Mouse (Mus musculus) neural tube, embryonic 15.5 days (tissue): ENCODE results near the gene AC170998.1. TPM values are rescaled to one million over a fixed set of nuclear protein-coding genes. Genes with fewer than 3 reads are reported as not detected.

Source experiments
- ATAC-seq: fragments of 200-750 bp; cut with Nextera tagmentation; 2 replicates; pipeline ENCODE4 v1.8.0; 2017; ENCODE audit warnings: mild to moderate bottlenecking, moderate TSS enrichment, moderate library complexity; ENCODE audit not compliant: low FRiP score
- H3K27ac ChIP-seq: fragments of 300-500 bp; sonication (generic); replicated peaks from 2 replicates; pipeline ENCODE4 v1.5.1; 2015; ENCODE audit warnings: mild to moderate bottlenecking, inconsistent platforms
- H3K27me3 ChIP-seq: fragments of 300-500 bp; sonication (generic); replicated peaks from 2 replicates; pipeline ENCODE4 v1.6.1; 2015; ENCODE audit warnings: inconsistent platforms
- H3K36me3 ChIP-seq: fragments of 300-500 bp; sonication (generic); 2 replicates; pipeline ENCODE4 v1.6.1; 2015; ENCODE audit warnings: inconsistent platforms
- H3K4me1 ChIP-seq: fragments of 300-500 bp; sonication (generic); 2 replicates; pipeline ENCODE4 v1.6.1; 2015; ENCODE audit warnings: inconsistent platforms
- H3K4me2 ChIP-seq: fragments of 300-500 bp; sonication (generic); 2 replicates; pipeline ENCODE4 v1.6.1; 2015; ENCODE audit warnings: inconsistent platforms, mild to moderate bottlenecking, moderate library complexity
- H3K4me3 ChIP-seq: fragments of 300-500 bp; sonication (generic); replicated peaks from 2 replicates; pipeline ENCODE4 v1.5.1; 2015; ENCODE audit warnings: mild to moderate bottlenecking, inconsistent platforms
- H3K9ac ChIP-seq: fragments of 300-500 bp; sonication (generic); replicated peaks from 2 replicates; pipeline ENCODE4 v1.6.1; 2015; ENCODE audit warnings: mild to moderate bottlenecking, inconsistent platforms
- H3K9me3 ChIP-seq: fragments of 300-500 bp; sonication (generic); replicated peaks from 2 replicates; pipeline ENCODE4 v1.6.1; 2016; ENCODE audit warnings: inconsistent platforms
- WGBS: fragments of 180-500 bp; shearing (Covaris S2); methylation state at CpG from one replicate; pipeline ENCODE4 v1.1.7; 2015; ENCODE audit warnings: mixed read lengths; 5-methylcytosine and 5-hydroxymethylcytosine counted together
- polyA plus RNA-seq: library from polyadenylated mRNA; unstranded; fragments of >200 nt; fragmentation: Nextera tagmentation; extraction: Ambion mirVana; gene quantifications from 2 replicates; pipeline ENCODE4 v1.2.1, GENCODE M21; 2015

Gene AC170998.1
- 2.7 and 3.0 TPM in 2 replicates for polyA plus RNA-seq

GRCm38 (mm10) chr17:28725783-28726182 lies at the start of gene AC170998.1:
Gene AC170998.1, plus strand, starts transcription at chr17:28726083.
- Histone ChIP-seq H3K9me3 (no peaks in the 10 kb centered on the region), H3K4me2 (no peak within 1 kb of the TSS), H3K4me3 (no peak within 1 kb of the TSS), H3K27me3 (no peaks in the 10 kb centered on the region), H3K4me1 (no peaks in the 10 kb centered on the region), H3K27ac (no peak within 1 kb of the TSS), H3K36me3 (peaks cover 78% of the 10 kb centered on the region), H3K9ac (no peak within 1 kb of the TSS)
- 94% methylated on average over 4 of the region's 4 CpGs for WGBS
- no peak for ATAC-seq

GRCm38 (mm10) chr17:28682311-28683084 lies 43.4 kb upstream of the AC170998.1 start:
- no peaks in the 10 kb centered on the region for H3K36me3 ChIP-seq
- no peak for ATAC-seq
- no peak overlapping the region for H3K4me2 ChIP-seq
- no peaks in the 10 kb centered on the region for H3K4me1 ChIP-seq
- H3K4me3 ChIP-seq = no peak overlapping the region
- 87% methylated on average over 13 of the region's 13 CpGs for WGBS
- H3K9ac ChIP-seq = no peak overlapping the region
- no peaks in the 10 kb centered on the region for H3K27me3 ChIP-seq
- no peaks in the 10 kb centered on the region for H3K9me3 ChIP-seq
- no peak overlapping the region for H3K27ac ChIP-seq

DNA sequence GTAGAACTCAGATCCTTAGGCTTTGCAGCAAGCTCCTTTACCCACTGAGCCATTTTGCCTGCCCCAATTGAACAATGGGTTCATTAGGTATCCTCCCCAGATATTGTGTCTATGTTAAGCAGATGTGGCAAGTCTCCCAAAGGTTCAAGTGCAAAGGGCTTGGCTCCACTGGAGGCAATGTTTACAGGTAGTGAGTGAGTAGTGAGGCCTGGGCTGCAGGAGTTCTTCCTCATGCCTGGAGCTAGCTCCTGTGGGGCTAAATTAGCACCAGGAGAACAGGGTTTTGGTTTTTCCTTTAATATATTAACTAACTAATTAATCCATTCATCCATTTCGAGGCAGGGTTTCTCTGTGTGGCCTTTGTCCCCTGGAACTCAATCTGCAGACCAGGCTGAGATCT lies 42.3 kb upstream of the AC170998.1 start:
- WGBS = 64% methylated on average over 1 of the region's 1 CpGs
- Histone ChIP-seq H3K4me1 (no peaks in the 10 kb centered on the region), H3K27me3 (peaks cover 4% of the 10 kb centered on the region; the same call in 1 of the 2 replicates), H3K27ac (no peak overlapping the region), H3K9ac (no peak overlapping the region), H3K36me3 (no peaks in the 10 kb centered on the region), H3K4me2 (no peak overlapping the region), H3K4me3 (no peak overlapping the region), H3K9me3 (no peaks in the 10 kb centered on the region)
- no peak for ATAC-seq

GRCm38 (mm10) chr17:28684631-28685030 lies 41.3 kb upstream of the AC170998.1 start:
- 75% methylated on average over 19 of the region's 19 CpGs for WGBS
- no peak overlapping the region for H3K9ac ChIP-seq
- no peaks in the 10 kb centered on the region for H3K36me3 ChIP-seq
- no peak for ATAC-seq
- H3K4me3 ChIP-seq = no peak overlapping the region
- no peak overlapping the region for H3K27ac ChIP-seq
- peaks cover 7% of the 10 kb centered on the region; the same call in 1 of the 2 replicates for H3K27me3 ChIP-seq
- H3K9me3 ChIP-seq = no peaks in the 10 kb centered on the region
- no peak overlapping the region for H3K4me2 ChIP-seq
- H3K4me1 ChIP-seq = peaks cover 7% of the 10 kb centered on the region

DNA sequence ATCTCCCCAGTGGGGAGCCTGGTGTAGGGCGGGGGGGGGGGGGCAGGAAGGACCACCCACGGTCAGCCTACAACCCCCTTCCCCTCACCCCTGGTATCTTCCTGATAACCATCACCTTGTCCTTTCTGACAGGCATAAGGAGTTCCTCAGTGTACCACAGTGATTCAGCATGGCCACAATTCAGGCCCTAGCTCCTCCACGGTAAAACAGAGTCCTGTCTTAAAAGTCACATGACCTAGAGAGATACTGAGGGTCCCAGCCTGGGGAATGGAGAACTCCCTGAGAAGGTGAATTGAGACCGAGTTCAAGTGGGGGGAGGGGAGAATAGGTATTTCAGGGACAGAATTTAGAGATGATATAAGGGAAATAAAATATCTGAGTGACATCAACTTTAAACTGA lies 38.5 kb upstream of the AC170998.1 start:
- no peaks in the 10 kb centered on the region for H3K9me3 ChIP-seq
- 43% methylated on average over 4 of the region's 4 CpGs for WGBS
- H3K4me1 ChIP-seq = peaks cover 17% of the 10 kb centered on the region
- H3K36me3 ChIP-seq = no peaks in the 10 kb centered on the region
- no peak for ATAC-seq
- H3K27ac ChIP-seq = no peak overlapping the region
- H3K9ac ChIP-seq = no peak overlapping the region
- peaks cover 7% of the 10 kb centered on the region; the same call in 1 of the 2 replicates for H3K27me3 ChIP-seq
- no peak overlapping the region for H3K4me2 ChIP-seq
- H3K4me3 ChIP-seq = no peak overlapping the region

DNA sequence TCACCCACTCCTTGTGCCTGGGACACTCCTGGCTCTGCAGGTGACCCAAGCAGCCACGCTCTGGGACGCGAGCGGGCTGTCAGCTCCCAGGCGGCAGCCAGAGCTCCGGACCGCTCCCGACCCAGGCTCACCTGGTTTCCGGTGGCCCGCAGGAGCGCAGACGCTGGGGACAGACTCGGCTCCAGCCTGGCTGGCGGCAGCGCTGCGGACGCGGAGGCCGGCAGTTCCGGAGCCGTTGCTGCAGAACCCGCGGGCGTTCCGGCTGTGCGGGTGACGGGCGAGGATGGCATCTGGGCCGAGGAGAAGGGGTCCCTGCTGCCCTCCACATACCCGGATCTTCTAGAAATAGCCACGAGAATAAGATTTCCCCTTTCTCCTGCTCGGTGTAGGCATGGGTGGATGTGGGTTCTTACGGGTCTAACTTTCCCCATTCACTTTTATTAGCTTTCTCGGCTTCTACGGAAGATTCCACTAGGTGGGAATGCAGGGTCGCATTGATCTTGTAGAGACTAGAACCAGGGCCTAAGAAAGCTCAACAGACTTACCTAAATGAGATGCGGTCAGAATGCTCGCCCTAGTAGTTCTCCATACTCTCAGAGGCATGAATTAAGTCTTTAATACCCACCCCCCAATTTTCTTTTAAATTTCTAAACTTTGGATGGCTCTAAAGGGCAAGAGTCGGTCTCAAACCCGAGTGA lies 36.1 kb upstream of the AC170998.1 start, which contains the start of gene Slc26a8:
Gene Slc26a8 (minus strand): TSS at position 648 of the 698 bp plus-strand sequence.
- Histone ChIP-seq H3K4me1 (peaks cover 35% of the 10 kb centered on the region), H3K9me3 (no peaks in the 10 kb centered on the region), H3K4me3 (peak within 1 kb of the TSS; percentile 98), H3K36me3 (no peaks in the 10 kb centered on the region), H3K27me3 (peaks cover 7% of the 10 kb centered on the region; the same call in 1 of the 2 replicates), H3K27ac (peak within 1 kb of the TSS; percentile 95), H3K9ac (peak within 1 kb of the TSS; percentile 96), H3K4me2 (peak within 1 kb of the TSS; percentile 90)
- 9% methylated on average over 40 of the region's 40 CpGs for WGBS
- ATAC-seq = no peak

GRCm38 (mm10) chr17:28690776-28691686 lies 34.9 kb upstream of the AC170998.1 start, which contains the start of gene Mapk14:
Gene Mapk14, plus strand, starts transcription at chr17:28691329.
- Histone ChIP-seq H3K9ac (peak within 1 kb of the TSS; percentile 96), H3K4me2 (peak within 1 kb of the TSS; percentile 70), H3K9me3 (no peaks in the 10 kb centered on the region), H3K4me3 (peak within 1 kb of the TSS; percentile 98), H3K36me3 (no peaks in the 10 kb centered on the region), H3K27ac (peak within 1 kb of the TSS; percentile 95), H3K4me1 (peaks cover 44% of the 10 kb centered on the region), H3K27me3 (peaks cover 7% of the 10 kb centered on the region; the same call in 1 of the 2 replicates)
- peak; percentile 94 for ATAC-seq
- under 1% methylated on average over 84 of the region's 86 CpGs for WGBS

GRCm38 (mm10) chr17:28691687-28692340 lies 34.1 kb upstream of the AC170998.1 start:
- H3K9me3 ChIP-seq = no peaks in the 10 kb centered on the region
- H3K4me1 ChIP-seq = peaks cover 52% of the 10 kb centered on the region
- peak overlapping the region; percentile 96 for H3K9ac ChIP-seq
- under 1% methylated on average over 53 of the region's 53 CpGs for WGBS
- peak overlapping the region; percentile 70 for H3K4me2 ChIP-seq
- peak overlapping the region; percentile 95 for H3K27ac ChIP-seq
- H3K4me3 ChIP-seq = peak overlapping the region; percentile 98
- H3K27me3 ChIP-seq = peaks cover 7% of the 10 kb centered on the region; the same call in 1 of the 2 replicates
- ATAC-seq = peak; percentile 71
- H3K36me3 ChIP-seq = no peaks in the 10 kb centered on the region

DNA sequence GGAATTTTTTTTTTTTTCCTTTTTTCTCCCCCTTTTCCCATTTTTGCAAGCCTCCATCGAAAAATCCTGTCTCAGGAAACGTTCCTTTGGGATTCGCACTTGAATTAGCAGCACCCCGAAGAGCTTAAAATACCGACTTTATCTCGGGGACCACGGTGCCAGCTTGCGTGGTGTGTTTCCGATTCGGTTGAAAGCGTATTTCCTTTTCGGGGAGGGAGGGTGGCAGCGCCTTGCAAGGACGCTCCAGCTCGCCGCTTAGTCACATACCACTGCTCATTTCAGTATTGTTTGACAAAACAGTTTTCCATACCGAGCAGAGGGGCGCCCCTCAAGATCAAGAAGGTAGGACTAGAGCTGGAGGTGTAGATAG lies 33.6 kb upstream of the AC170998.1 start:
- WGBS = under 1% methylated on average over 18 of the region's 18 CpGs
- peak overlapping the region; percentile 98 for H3K4me3 ChIP-seq
- peak overlapping the region; percentile 95 for H3K27ac ChIP-seq
- no peaks in the 10 kb centered on the region for H3K36me3 ChIP-seq
- no peak for ATAC-seq
- peak overlapping the region; percentile 70 for H3K4me2 ChIP-seq
- H3K27me3 ChIP-seq = peaks cover 7% of the 10 kb centered on the region; the same call in 1 of the 2 replicates
- H3K9ac ChIP-seq = peak overlapping the region; percentile 96
- H3K9me3 ChIP-seq = no peaks in the 10 kb centered on the region
- peaks cover 57% of the 10 kb centered on the region for H3K4me1 ChIP-seq

DNA sequence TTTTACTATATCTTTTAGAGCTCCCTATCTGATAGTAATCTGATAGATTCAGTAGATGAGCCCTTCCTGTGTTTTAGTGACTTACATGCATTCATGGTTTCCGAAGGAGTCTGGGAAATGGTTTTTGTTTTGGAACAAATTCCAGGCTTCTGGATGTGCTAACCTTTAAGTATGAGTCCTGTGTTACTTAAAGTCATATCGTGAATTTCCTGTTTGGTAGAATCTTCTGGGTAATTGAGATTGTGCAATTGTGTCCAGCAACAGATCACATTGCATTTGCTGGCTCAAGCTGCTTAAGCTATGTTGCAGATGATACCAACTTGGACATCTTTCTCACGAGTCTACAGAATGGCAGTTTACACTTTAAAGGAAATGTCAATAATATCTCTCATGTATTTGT lies 32.8 kb upstream of the AC170998.1 start:
- no peak for ATAC-seq
- no peaks in the 10 kb centered on the region for H3K9me3 ChIP-seq
- WGBS = 54% methylated on average over 3 of the region's 3 CpGs
- H3K9ac ChIP-seq = peak overlapping the region; percentile 96
- H3K4me2 ChIP-seq = peak overlapping the region; percentile 70
- no peaks in the 10 kb centered on the region for H3K36me3 ChIP-seq
- peaks cover 7% of the 10 kb centered on the region; the same call in 1 of the 2 replicates for H3K27me3 ChIP-seq
- no peak overlapping the region for H3K27ac ChIP-seq
- peaks cover 65% of the 10 kb centered on the region for H3K4me1 ChIP-seq
- H3K4me3 ChIP-seq = peak overlapping the region; percentile 98
